8 mouse cellular contexts compared by ENCODE assay signal in the genomic region with DNA sequence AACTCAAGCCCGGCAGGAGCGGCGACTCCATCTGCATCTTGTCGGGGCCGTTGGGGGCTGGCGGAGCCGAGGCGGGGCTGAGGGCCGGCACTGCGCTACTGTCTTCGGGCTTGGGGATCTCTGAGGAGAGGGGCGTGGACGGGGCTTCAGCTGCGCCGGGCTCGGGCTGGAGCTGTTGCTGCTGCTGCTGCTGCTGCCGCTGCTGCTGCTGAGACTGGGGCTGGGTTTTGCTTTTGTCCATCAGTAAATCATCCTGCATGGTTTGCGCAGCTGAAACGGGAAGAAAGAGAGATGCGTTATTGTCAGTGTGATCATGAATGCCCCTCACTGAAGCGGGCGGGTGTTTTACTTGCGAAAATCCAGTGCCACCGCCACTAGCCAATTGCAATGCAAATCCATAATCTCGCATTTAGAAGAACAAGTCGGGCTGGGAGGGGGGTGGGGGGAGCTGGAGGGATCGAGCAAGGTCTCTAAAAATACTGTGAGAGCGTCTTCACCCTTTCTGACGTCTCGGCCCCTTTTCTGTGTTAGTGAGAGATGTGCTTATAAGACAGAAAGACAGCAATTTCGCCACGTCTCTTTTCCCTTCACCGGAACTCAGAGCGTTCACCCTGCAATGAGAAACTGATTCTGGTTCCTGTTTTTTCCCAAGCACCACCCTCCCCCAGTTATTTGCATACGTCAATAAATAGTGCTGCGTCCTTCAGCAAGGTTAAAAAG. TPM values are rescaled to one million over a fixed set of nuclear protein-coding genes. Genes with fewer than 3 reads are reported as not detected.
DNase-seq lines count a peak whose midpoint lies in the region; ATAC-seq and TF ChIP-seq lines count a peak whose summit lies in the region.

No protein-coding gene starts in this region.

- H3K36me3 ChIP-seq in heart, adult 2 months (ENCODE audit: control insufficient read depth, insufficient read depth, low read length), result peaks cover 13% of the 10 kb centered on the region
- no peaks in the 10 kb centered on the region for H3K36me3 ChIP-seq in limb, embryonic 14.5 days (ENCODE audit: control insufficient read depth, insufficient read depth, low read length)
- no peaks in the 10 kb centered on the region for H3K36me3 ChIP-seq in midbrain, embryonic 15.5 days (replicated peaks)
- H3K36me3 ChIP-seq in splenic B cell, adult 2 months (ENCODE audit: control insufficient read depth, insufficient read depth, low read length, poor library complexity, severe bottlenecking), result no peaks in the 10 kb centered on the region

- 0 out of 2 replicates have a peak, but pooled peaks have one; percentile 38 for TF ChIP-seq EP300 in heart, adult 2 months (IDR thresholded peaks at IDR 0.05; ENCODE audit: insufficient read depth, low read depth, low read length)

- H3K9ac ChIP-seq in heart, adult 2 months (ENCODE audit: low read depth, low read length), result peak overlapping the region; percentile 99
- H3K9ac ChIP-seq in limb, embryonic 14.5 days (ENCODE audit: low read depth, low read length, severe bottlenecking), result peak overlapping the region; percentile 55
- H3K9ac ChIP-seq in midbrain, embryonic 15.5 days, result peak overlapping the region; percentile 79

- WGBS in heart, adult 2 months, result under 1% methylated on average over 36 of the region's 36 CpGs
- under 1% methylated on average over 34 of the region's 36 CpGs for WGBS in limb, embryonic 14.5 days
- WGBS in midbrain, embryonic 15.5 days, result under 1% methylated on average over 36 of the region's 36 CpGs

- peaks cover 4% of the 10 kb centered on the region for H3K79me2 ChIP-seq in heart, adult 2 months (replicated peaks; ENCODE audit: control insufficient read depth, insufficient read depth, low read length)

- H3K4me1 ChIP-seq in heart, adult 2 months (ENCODE audit: control insufficient read depth, insufficient read depth, low read length), result peaks cover 3% of the 10 kb centered on the region
- peaks cover 11% of the 10 kb centered on the region; the same call in 1 of the 2 replicates for H3K4me1 ChIP-seq in limb, embryonic 14.5 days (ENCODE audit: control insufficient read depth, insufficient read depth, low read length)
- peaks cover 45% of the 10 kb centered on the region for H3K4me1 ChIP-seq in midbrain, embryonic 15.5 days

- peak overlapping the region; percentile 97 for H3K27ac ChIP-seq in heart, adult 2 months
- H3K27ac ChIP-seq in limb, embryonic 14.5 days (replicated peaks; ENCODE audit: low read depth, low read length), result no peak overlapping the region
- H3K27ac ChIP-seq in midbrain, embryonic 15.5 days, result peak overlapping the region; percentile 94

- H3K4me2 ChIP-seq in limb, embryonic 14.5 days (replicated peaks; ENCODE audit: low read depth, low read length, severe bottlenecking), result peak overlapping the region; percentile 100
- peak overlapping the region; percentile 87 for H3K4me2 ChIP-seq in midbrain, embryonic 15.5 days

- DNase-seq in heart, adult 11 months, result peak; percentile 97
- DNase-seq in heart, postnatal 25 days (ENCODE audit: low spot score), result no peak
- DNase-seq in embryo, embryonic 9.5 days (ENCODE audit: extremely low spot score), result peak; percentile 74
- peak; percentile 75 to 78 for DNase-seq in heart, adult 2 months
- DNase-seq in kidney, adult 8-10 months, result peak; percentile 72 to 78
- DNase-seq in limb, embryonic 14.5 days (ENCODE audit: low spot score), result peak; percentile 52
- DNase-seq in splenic B cell, adult 2 months (ENCODE audit: low read depth, low spot score), result peak; percentile 65

- no peaks in the 10 kb centered on the region for H3K27me3 ChIP-seq in heart, adult 2 months (ENCODE audit: control insufficient read depth, insufficient read depth, low read length)
- peaks cover 39% of the 10 kb centered on the region for H3K27me3 ChIP-seq in limb, embryonic 14.5 days (ENCODE audit: control insufficient read depth, insufficient read depth, low read length)
- H3K27me3 ChIP-seq in midbrain, embryonic 15.5 days (replicated peaks), result no peaks in the 10 kb centered on the region
- H3K27me3 ChIP-seq in splenic B cell, adult 2 months (ENCODE audit: control insufficient read depth, insufficient read depth, low read length, poor library complexity, severe bottlenecking), result peaks cover 3% of the 10 kb centered on the region

- H3K9me3 ChIP-seq in limb, embryonic 14.5 days (ENCODE audit: control insufficient read depth, low read length), result no peaks in the 10 kb centered on the region
- no peaks in the 10 kb centered on the region for H3K9me3 ChIP-seq in midbrain, embryonic 15.5 days

- ATAC-seq in limb, embryonic 14.5 days (ENCODE audit: low FRiP score, low read depth), result peak; percentile 73
- ATAC-seq in midbrain, embryonic 15.5 days (replicated peaks), result peak; percentile 73

- H3K4me3 ChIP-seq in heart, adult 2 months, result peak overlapping the region; percentile 60
- H3K4me3 ChIP-seq in limb, embryonic 14.5 days (replicated peaks; ENCODE audit: low read length), result peak overlapping the region; percentile 63
- peak overlapping the region; percentile 62 for H3K4me3 ChIP-seq in midbrain, embryonic 15.5 days

- TF ChIP-seq POLR2A in heart, adult 2 months (IDR thresholded peaks at IDR 0.05; ENCODE audit: insufficient read depth, low read depth, low read length), result peak; percentile 83; the same call in 1 of the 2 replicates
- no peak for TF ChIP-seq POLR2A in limb, embryonic 14.5 days (IDR thresholded peaks at IDR 0.05; ENCODE audit: borderline replicate concordance, extremely low read depth, insufficient read depth, insufficient read length)

- TF ChIP-seq CTCF in heart, adult 2 months (IDR thresholded peaks at IDR 0.05), result no peak

- intact Hi-C loops in heart, postnatal 25 days (cut with DNase I), result loop anchor here (2.0 to 5.0 kb wide), 2 partner anchors 34 to 123 kb away; a partner anchor contains a TSS
- intact Hi-C loops in heart, adult 2 months (cut with DNase I), result loop anchor here (1.0 to 5.0 kb wide), 2 partner anchors 32 to 43 kb away; a partner anchor contains a TSS

RNA-seq across cellular contexts. Expression of a gene that starts 32.5 kb away (rescaled TPM):
- total RNA-seq in heart, postnatal 25 days (2021), result 10 to 100 TPM; 82.1 to 85.6 TPM
- 10 to 100 TPM; 79.7 to 84.8 TPM for total RNA-seq in heart, adult 2 months (2021)
- polyA plus RNA-seq in heart, adult 2 months (2012; rRNA removed), result 32.6 and 57.7 TPM in 2 replicates
- polyA plus RNA-seq in limb, embryonic 14.5 days (2012; rRNA removed), result 65.3 and 67.0 TPM in 2 replicates
- 106 and 112 TPM in 2 replicates for polyA plus RNA-seq in limb, embryonic 14.5 days (2014; fragmentation: Nextera tagmentation; extraction: Ambion mirVana)
- 101 and 103 TPM in 2 replicates for polyA plus RNA-seq in midbrain, embryonic 15.5 days (2015; fragmentation: Nextera tagmentation; extraction: Ambion mirVana)

RNA-seq across cellular contexts. Expression of a gene that starts 33.5 kb away (rescaled TPM):
- 10 to 100 TPM; 76.3 to 81.7 TPM for total RNA-seq in heart, postnatal 25 days (2021)
- 10 to 100 TPM; 78.9 to 96.9 TPM for total RNA-seq in heart, adult 2 months (2021)
- polyA plus RNA-seq in heart, adult 2 months (2012; rRNA removed), result 35.6 and 53.9 TPM in 2 replicates
- polyA plus RNA-seq in limb, embryonic 14.5 days (2012; rRNA removed), result 1.4 and 2.2 TPM in 2 replicates
- 1.4 and 1.6 TPM in 2 replicates for polyA plus RNA-seq in limb, embryonic 14.5 days (2014; fragmentation: Nextera tagmentation; extraction: Ambion mirVana)
- polyA plus RNA-seq in midbrain, embryonic 15.5 days (2015; fragmentation: Nextera tagmentation; extraction: Ambion mirVana), result 14.1 and 15.1 TPM in 2 replicates
